Mouse (Mus musculus) heart, postnatal 36 days (tissue): ENCODE results near the gene Spcs2. TPM values are rescaled to one million over a fixed set of nuclear protein-coding genes. Genes with fewer than 3 reads are reported as not detected.

ENCODE experiments used
- DNase-seq, 2 experiments: peaks; one replicate each; pipeline ENCODE4 v3.0.0; 2021 to 2022
- intact Hi-C: fragments of 180-260 bp; cut with DNase I; formaldehyde crosslinking; loops from one replicate; pipeline ENCODE4 v1.15.1; 2025
- total RNA-seq, 2 experiments: library from RNA; stranded (reverse); gene quantifications; 2 replicates each; pipeline ENCODE4 v1.2.3; 2021

The Spcs2 gene
- total RNA-seq: 10 to 100 TPM; 48.0 to 50.4 TPM

- DNase-seq: no peak
- intact Hi-C loops: loop anchor here (5.0 kb wide), 1 partner anchor 381 kb away; the partner anchor contains the start of gene Rps3
Observed at GRCm38 (mm10) chr7:99863362-99863761, at the start of gene Spcs2. Gene Spcs2, minus strand, starts transcription at chr7:99863462.

DNA sequence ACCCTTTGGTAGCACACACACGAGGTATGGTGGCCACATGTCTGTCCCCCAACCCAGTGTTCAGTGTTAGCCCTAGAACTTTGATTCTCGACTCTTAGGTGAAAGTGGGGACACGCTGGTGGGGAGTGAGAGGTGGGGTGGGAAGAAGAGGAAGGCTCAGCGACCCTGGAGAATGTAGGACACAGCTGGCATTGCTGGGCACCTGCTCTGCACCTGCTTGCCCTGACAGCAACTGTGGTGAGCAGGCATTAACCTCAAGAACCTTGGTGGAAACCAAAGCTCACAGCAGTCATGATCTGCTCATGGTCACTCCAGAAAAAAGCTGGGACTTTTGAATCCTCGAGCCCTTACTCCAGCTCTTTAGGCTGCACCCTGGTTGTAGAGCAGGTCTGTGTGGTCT is 47.8 kb upstream of the Spcs2 start:
- intact Hi-C loops: no loop called here
- DNase-seq: no peak

GRCm38 (mm10) chr7:99907463-99907862 is 44.2 kb upstream of the Spcs2 start:
- DNase-seq: no peak
- intact Hi-C loops: no loop called here

DNA sequence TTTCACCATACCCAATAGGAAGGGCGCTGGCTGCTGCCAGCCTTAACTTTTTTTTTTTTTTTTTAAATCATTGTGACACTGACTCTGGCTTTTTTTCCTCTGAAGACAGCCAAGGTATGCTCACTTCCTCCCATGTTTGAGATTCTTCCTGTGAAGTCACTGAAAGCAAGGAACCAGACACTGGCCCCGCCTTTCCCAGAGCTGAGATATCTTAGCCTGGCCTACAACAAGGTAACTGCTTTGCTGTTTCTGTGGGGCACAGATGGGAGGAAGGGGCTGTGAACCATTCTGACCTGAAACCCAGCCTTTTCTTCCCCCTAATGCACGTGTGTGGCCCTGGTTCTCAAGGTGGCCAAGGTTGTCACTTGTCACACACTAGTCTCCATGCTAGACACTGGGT is 43.1 kb upstream of the Spcs2 start:
- no peak for DNase-seq
- intact Hi-C loops: no loop called here

DNA sequence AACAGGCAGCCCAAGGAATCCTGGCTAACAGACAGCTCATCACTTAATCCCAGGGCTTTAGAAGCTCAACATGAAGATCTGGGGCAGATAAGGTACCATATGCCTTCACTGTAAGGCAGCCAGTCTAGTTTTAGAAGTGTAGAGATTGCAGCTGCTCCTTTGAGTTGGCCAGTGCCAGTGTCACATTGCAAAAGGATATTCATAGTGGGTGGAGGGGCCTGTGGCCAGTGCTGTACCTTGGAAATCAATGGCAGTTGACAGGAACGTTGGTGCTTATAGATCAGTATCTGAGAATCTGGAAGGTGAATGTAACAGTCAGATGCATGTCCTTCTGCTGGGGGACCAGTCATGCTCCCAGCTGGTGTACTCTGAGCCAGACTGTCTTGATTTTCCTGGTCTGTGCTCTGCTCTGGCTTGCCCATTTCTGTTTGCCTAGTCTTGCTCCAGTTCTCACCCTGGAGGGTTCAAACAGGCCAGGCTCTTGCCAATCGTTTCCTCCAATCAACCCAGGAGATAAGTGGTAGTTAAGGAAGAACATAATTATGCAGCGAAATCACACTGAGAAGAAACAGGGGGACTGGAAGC is 41.3 kb upstream of the Spcs2 start:
- DNase-seq: no peak
- intact Hi-C loops: no loop called here

GRCm38 (mm10) chr7:99902918-99903665 is 39.8 kb upstream of the Spcs2 start:
- intact Hi-C loops: loop anchor here (1.0 kb wide), 1 partner anchor 14 kb away; no protein-coding TSS in a partner anchor
- no peak for DNase-seq

- intact Hi-C loops: loop anchor here (1.0 kb wide), 1 partner anchor 15 kb away; no protein-coding TSS in a partner anchor
- DNase-seq: no peak
Observed at GRCm38 (mm10) chr7:99902208-99902607, 38.9 kb upstream of the Spcs2 start.

GRCm38 (mm10) chr7:99896905-99897304 is 33.6 kb upstream of the Spcs2 start:
- DNase-seq: no peak

DNA sequence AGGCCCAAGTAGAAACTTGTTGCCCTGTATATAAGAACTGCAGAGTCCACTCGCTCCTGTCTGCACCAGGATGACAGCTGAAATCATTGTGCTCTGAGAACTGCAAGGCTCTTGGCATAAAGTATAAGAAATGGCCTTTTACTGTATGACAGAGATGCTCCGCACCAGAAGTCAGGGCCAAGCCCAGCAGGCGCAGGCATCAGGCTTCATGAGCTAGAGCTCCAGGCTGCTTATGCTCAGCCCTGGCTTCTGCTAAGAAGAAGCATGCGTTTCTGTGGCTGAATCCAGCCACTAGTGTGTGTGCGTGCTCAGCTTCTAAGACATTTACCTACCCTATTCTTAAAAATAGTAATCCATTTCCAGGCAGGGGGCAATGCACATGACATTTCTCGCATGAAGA is 31.2 kb upstream of the Spcs2 start:
- no peak for DNase-seq
- intact Hi-C loops: no loop called here

More at GRCm38 (mm10) chr7:99896905-99897304, 33.6 kb upstream of the Spcs2 start:
- intact Hi-C loops: no loop called here

GRCm38 (mm10) chr7:99893967-99894366 is 30.7 kb upstream of the Spcs2 start:
- intact Hi-C loops: no loop called here
- DNase-seq: no peak

DNA sequence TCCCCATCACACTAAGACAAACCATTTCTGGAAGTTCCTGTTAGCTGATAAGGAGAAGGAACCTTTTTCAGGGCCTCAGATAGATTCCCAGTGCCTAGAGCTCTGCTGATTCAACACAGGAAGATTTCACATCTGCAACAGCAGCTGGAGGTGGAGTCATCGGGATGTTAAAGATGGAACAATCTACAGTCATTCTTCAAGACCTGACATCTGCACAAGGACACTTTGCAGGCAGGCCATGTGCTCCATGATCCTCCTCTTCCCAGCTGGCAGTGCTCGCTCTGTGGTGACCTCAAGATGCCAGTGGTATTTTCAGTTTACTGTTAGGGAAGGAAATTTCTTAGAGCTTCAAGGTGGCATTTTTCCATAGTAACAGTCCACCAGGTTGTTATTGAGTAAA is 29.1 kb upstream of the Spcs2 start:
- DNase-seq: no peak
- intact Hi-C loops: no loop called here

- intact Hi-C loops: no loop called here
- no peak for DNase-seq
Observed at GRCm38 (mm10) chr7:99891471-99891870, 28.2 kb upstream of the Spcs2 start.

DNA sequence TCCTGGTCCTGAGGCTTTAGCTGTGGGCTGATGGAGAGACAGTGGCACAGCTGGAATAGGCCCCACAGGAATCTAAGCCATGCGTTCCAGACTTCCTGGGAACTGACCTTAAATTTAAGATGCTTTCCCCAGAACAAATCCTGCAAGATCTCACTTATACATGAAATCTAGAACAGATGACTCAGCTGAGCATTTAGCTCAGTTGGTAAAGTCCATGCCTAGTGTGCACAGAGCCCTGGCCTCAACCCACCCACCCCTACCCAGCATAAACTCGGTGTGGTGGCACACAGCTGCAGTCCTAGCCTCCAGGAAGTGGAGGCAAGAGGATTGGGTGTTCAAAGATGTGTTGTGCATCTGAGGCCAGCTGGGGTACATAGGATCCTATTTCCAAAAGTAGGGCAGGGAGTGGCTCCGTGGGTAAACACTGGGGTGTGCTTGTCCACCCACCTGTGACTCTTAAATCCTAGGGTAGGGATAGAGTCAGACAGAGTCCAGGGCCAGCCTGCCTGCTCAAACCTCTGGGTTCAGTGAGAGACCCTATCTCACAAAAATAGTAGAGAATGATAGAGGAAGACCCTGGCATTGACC is 27.0 kb upstream of the Spcs2 start:
- intact Hi-C loops: no loop called here
- DNase-seq: no peak

GRCm38 (mm10) chr7:99889175-99889880 is 26.1 kb upstream of the Spcs2 start:
- DNase-seq: no peak

DNA sequence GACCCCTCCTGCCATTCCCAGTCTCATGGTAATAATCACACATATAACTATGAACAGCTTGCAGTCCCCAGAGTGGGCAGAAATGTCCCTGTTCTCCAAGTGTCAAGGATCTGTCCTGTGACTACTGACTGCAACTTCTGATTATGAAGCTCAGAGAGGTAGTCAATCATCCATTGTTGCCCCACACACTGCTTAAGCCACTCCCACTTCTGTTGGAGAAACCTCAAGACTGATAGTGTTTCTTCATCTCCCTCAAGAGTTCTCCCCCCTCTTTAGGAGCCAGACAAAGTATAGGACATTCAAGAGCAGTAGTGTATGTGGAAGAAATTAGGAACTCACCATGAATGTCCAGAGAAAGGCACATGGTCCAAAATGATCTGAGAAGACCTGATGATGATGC is 24.5 kb upstream of the Spcs2 start:
- intact Hi-C loops: no loop called here
- no peak for DNase-seq

More at GRCm38 (mm10) chr7:99889175-99889880, 26.1 kb upstream of the Spcs2 start:
- intact Hi-C loops: no loop called here

- intact Hi-C loops: no loop called here
- no peak for DNase-seq
Observed at GRCm38 (mm10) chr7:99887230-99887735, 24.0 kb upstream of the Spcs2 start.

GRCm38 (mm10) chr7:99878254-99878653 is 15.0 kb upstream of the Spcs2 start:
- DNase-seq: no peak
- intact Hi-C loops: loop anchor here (5.0 kb wide), 4 partner anchors 51 to 376 kb away; partner anchors contain the start of genes Neu3 and Slco2b1

DNA sequence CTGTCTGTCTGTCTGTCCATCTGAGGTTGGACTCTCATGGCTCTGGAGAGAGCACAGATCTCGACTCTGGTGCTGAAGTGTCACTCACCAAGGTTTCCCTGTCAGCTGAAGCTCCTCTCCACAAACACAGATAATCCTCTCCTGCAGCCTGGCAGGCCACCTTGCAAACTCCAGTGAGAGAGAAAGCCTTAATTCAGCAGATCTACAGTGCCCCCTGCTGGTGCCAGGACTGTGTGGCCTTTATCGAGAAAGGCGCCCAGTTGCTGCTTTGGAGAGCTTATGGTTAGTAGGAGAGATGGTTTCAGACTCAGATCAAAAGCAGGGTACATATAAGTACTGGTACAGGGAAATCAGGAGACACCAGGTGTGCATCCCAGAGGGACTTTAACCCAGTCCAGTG is 13.1 kb upstream of the Spcs2 start:
- DNase-seq: peak; percentile 81 to 84
- intact Hi-C loops: loop anchor here (1.0 to 5.0 kb wide), 6 partner anchors 49 to 374 kb away; partner anchors contain the start of genes Neu3 and Slco2b1

GRCm38 (mm10) chr7:99875891-99876290 is 12.6 kb upstream of the Spcs2 start:
- no peak for DNase-seq
- intact Hi-C loops: loop anchor here (1.0 to 5.0 kb wide), 6 partner anchors 49 to 374 kb away; partner anchors contain the start of genes Neu3 and Slco2b1

DNA sequence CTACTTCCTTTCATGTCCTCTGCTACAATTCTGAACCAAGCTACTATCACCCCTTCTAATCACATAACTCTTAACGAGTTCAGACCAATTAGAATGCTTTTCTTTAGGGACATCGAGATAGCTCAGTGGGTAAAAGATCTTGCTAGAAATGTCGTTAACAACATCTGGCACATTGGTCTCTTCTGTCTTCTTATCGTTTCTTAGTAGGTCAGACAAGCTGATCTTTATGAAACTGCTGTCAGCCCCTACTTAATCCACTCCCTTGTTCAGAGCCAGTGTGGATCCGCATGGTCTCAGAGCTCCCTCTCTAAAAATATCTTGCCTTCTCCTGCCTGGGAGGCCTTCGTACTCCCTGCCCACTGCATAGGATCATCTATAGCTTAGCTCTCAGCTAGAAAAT is 10.7 kb upstream of the Spcs2 start:
- intact Hi-C loops: loop anchor here (2.0 kb wide), 1 partner anchor 61 kb away; no protein-coding TSS in a partner anchor
- no peak for DNase-seq

GRCm38 (mm10) chr7:99869296-99869695 is 6.0 kb upstream of the Spcs2 start:
- DNase-seq: no peak
- intact Hi-C loops: no loop called here
